Mouse (Mus musculus): ENCODE measurements around the gene Camta1.

The Camta1 gene

GRCm38 (mm10) chr4:151275292-151275691, 586.4 kb downstream of the Camta1 start:
- no peak for DNase-seq (ENCODE audit: extremely low spot score)

- no peak for DNase-seq (ENCODE audit: extremely low spot score)
Observed at GRCm38 (mm10) chr4:151263786-151264414, 597.8 kb downstream of the Camta1 start.

- no peak for DNase-seq (ENCODE audit: extremely low spot score)
Observed at GRCm38 (mm10) chr4:151263052-151263451, 598.6 kb downstream of the Camta1 start.

- DNase-seq (ENCODE audit: extremely low spot score): no peak
Observed at GRCm38 (mm10) chr4:151256622-151257021, 605.1 kb downstream of the Camta1 start.

GRCm38 (mm10) chr4:151250824-151251223, 610.9 kb downstream of the Camta1 start:
- no peak for DNase-seq (ENCODE audit: extremely low spot score)

- DNase-seq (ENCODE audit: extremely low spot score): peak; percentile 20
Observed at GRCm38 (mm10) chr4:151245068-151245797, 616.4 kb downstream of the Camta1 start.

- DNase-seq (ENCODE audit: extremely low spot score): no peak
Observed at GRCm38 (mm10) chr4:151243445-151243844, 618.2 kb downstream of the Camta1 start.

GRCm38 (mm10) chr4:151242751-151243150, 618.9 kb downstream of the Camta1 start:
- no peak for DNase-seq (ENCODE audit: extremely low spot score)

- no peak for DNase-seq (ENCODE audit: extremely low spot score)
Observed at GRCm38 (mm10) chr4:151240465-151240864, 621.2 kb downstream of the Camta1 start.

GRCm38 (mm10) chr4:151238970-151239684, 622.5 kb downstream of the Camta1 start:
- DNase-seq (ENCODE audit: extremely low spot score): no peak

GRCm38 (mm10) chr4:151237501-151237900, 624.2 kb downstream of the Camta1 start:
- DNase-seq (ENCODE audit: extremely low spot score): no peak

- no peak for DNase-seq (ENCODE audit: extremely low spot score)
Observed at GRCm38 (mm10) chr4:151234981-151235380, 626.7 kb downstream of the Camta1 start.

- DNase-seq (ENCODE audit: extremely low spot score): no peak
Observed at GRCm38 (mm10) chr4:151232028-151232427, 629.6 kb downstream of the Camta1 start.

GRCm38 (mm10) chr4:151229073-151229472, 632.6 kb downstream of the Camta1 start:
- DNase-seq (ENCODE audit: extremely low spot score): no peak

- DNase-seq (ENCODE audit: extremely low spot score): no peak
Observed at GRCm38 (mm10) chr4:151226496-151226895, 635.2 kb downstream of the Camta1 start.

- DNase-seq (ENCODE audit: extremely low spot score): no peak
Observed at GRCm38 (mm10) chr4:151224017-151224416, 637.7 kb downstream of the Camta1 start.

- no peak for DNase-seq (ENCODE audit: extremely low spot score)
Observed at GRCm38 (mm10) chr4:151223263-151223996, 638.2 kb downstream of the Camta1 start.

GRCm38 (mm10) chr4:151222635-151223034, 639.0 kb downstream of the Camta1 start:
- no peak for DNase-seq (ENCODE audit: extremely low spot score)

GRCm38 (mm10) chr4:151216553-151217292, 645.0 kb downstream of the Camta1 start:
- DNase-seq (ENCODE audit: extremely low spot score): no peak

GRCm38 (mm10) chr4:151215866-151216265, 645.8 kb downstream of the Camta1 start:
- no peak for DNase-seq (ENCODE audit: extremely low spot score)

- DNase-seq (ENCODE audit: extremely low spot score): peak; percentile 17
Observed at GRCm38 (mm10) chr4:151215179-151215578, 646.5 kb downstream of the Camta1 start.

Data from embryo, embryonic 9.5 days (tissue).